ENCODE assay signal across 8 mouse cellular contexts in the genomic region with DNA sequence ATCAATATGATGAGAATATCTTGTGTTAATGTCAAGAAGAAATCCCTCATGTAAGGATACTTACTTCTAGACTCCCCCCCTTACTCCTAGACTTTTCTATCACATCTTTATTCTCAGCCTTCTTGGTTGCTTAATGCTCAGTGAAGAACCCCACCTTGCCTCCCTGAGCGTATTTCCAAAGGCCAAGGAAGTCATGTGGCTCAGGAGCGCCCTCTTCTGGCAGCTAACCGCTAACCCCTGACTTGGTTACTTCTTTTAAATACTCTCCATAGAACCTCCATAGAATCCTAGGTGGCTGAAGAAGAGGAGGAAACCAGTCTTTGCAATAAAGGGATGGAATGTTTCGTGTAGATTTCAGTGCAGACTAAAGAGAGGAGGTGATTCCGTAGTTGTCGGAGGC.
DNase-seq lines count a peak whose midpoint lies in the region; ATAC-seq and TF ChIP-seq lines count a peak whose summit lies in the region.
"Had no signal": no experiment of that assay in that cellular context is flagged by ENCODE, and none has a peak within 500 bp of the region (broad histone marks: within the 10 kb centered on the region; RNA-seq: fewer than 3 reads in every experiment).

No protein-coding gene starts in this region.

- no peak overlapping the region for H3K9ac ChIP-seq in MEL (ENCODE audit: control insufficient read depth, low read depth, low read length, poor library complexity, severe bottlenecking)
- H3K9ac ChIP-seq in hindbrain, embryonic 13.5 days = no peak overlapping the region
- H3K9ac ChIP-seq: limb, embryonic 12.5 days had no signal

- no peaks in the 10 kb centered on the region for H3K79me2 ChIP-seq in MEL (ENCODE audit: control insufficient read depth, insufficient read depth, low read length, poor library complexity)

- TF ChIP-seq RAD21 in MEL (IDR thresholded peaks at IDR 0.05; ENCODE audit: low read depth, low read length) = peak; percentile 93

- no peak for TF ChIP-seq POLR2A in MEL (IDR thresholded peaks at IDR 0.05; ENCODE audit: control insufficient read depth in 1 of 2, insufficient read depth in 1 of 2, low read depth in 1 of 2, low read length in 2 of 2, poor library complexity in 1 of 2)

- peaks cover 0 to 1% of the 10 kb centered on the region in 2 experiments; a peak in 1 of 4 replicates for H3K4me1 ChIP-seq in MEL (ENCODE audit: control insufficient read depth in 1 of 2, insufficient read depth in 2 of 2, low read length in 2 of 2)
- H3K4me1 ChIP-seq in forebrain, embryonic 10.5 days = peaks cover 11% of the 10 kb centered on the region
- H3K4me1 ChIP-seq in hindbrain, embryonic 13.5 days (replicated peaks) = 0 out of 2 replicates have a peak, but pooled peaks cover 2% of the 10 kb centered on the region

- ATAC-seq in hindbrain, embryonic 13.5 days (ENCODE audit: low FRiP score) = peak; percentile 39; the same call in 1 of the 2 replicates
- peak; percentile 79 for ATAC-seq in megakaryocyte, adult 5-6 weeks (ENCODE audit: poor library complexity, severe bottlenecking)

- H3K27me3 ChIP-seq in MEL (ENCODE audit: control insufficient read depth in 1 of 2, insufficient read depth in 2 of 2, low read length in 2 of 2) = no peaks in the 10 kb centered on the region
- H3K27me3 ChIP-seq in forebrain, embryonic 10.5 days (ENCODE audit: poor library complexity, severe bottlenecking) = no peaks in the 10 kb centered on the region
- no peaks in the 10 kb centered on the region for H3K27me3 ChIP-seq in hindbrain, embryonic 13.5 days
- H3K27me3 ChIP-seq: limb, embryonic 12.5 days had no signal

- TF ChIP-seq CTCF in MEL (IDR thresholded peaks at IDR 0.05 in 2 of 3, conservative IDR thresholded peaks at IDR 0.05 in 1 of 3; ENCODE audit: control insufficient read depth in 1 of 3, insufficient read depth in 1 of 3, low read depth in 2 of 3, low read length in 3 of 3, poor library complexity in 1 of 3, severe bottlenecking in 1 of 3) = peak; percentile 79 to 96 (median 94)

- DNase-seq in MEL (ENCODE audit: low read depth, low spot score) = peak; percentile 86
- peak; percentile 91 for DNase-seq in brain, adult 2 months (ENCODE audit: low read depth, low spot score)
- peak; percentile 75 for DNase-seq in forebrain, embryonic 10.5 days (ENCODE audit: extremely low spot score, low spot score)
- peak; percentile 26 for DNase-seq in layer of hippocampus, adult 9-11 months
- peak; percentile 36 for DNase-seq in right cerebral cortex, postnatal 25 days

- no peak overlapping the region for H3K27ac ChIP-seq in MEL (ENCODE audit: control insufficient read depth, low read depth, low read length)
- no peak overlapping the region for H3K27ac ChIP-seq in forebrain, embryonic 10.5 days
- H3K27ac ChIP-seq in hindbrain, embryonic 13.5 days = no peak overlapping the region
- H3K27ac ChIP-seq: limb, embryonic 12.5 days had no signal

- WGBS in forebrain, embryonic 10.5 days = 28% methylated on average over 6 of the region's 6 CpGs
- 31% methylated on average over 6 of the region's 6 CpGs for WGBS in hindbrain, embryonic 13.5 days

- no peak overlapping the region for H3K4me3 ChIP-seq in MEL (ENCODE audit: control insufficient read depth in 1 of 2, insufficient read depth in 1 of 2, low read depth in 2 of 2, low read length in 2 of 2)
- H3K4me3 ChIP-seq in forebrain, embryonic 10.5 days = no peak overlapping the region
- H3K4me3 ChIP-seq in hindbrain, embryonic 13.5 days = no peak overlapping the region
- H3K4me3 ChIP-seq: limb, embryonic 12.5 days had no signal

- H3K4me2 ChIP-seq in hindbrain, embryonic 13.5 days = no peak overlapping the region
- H3K4me2 ChIP-seq: limb, embryonic 12.5 days had no signal

- TF ChIP-seq EP300 in MEL (IDR thresholded peaks at IDR 0.05; ENCODE audit: low read depth in 1 of 2, low read length in 2 of 2) = no peak

- no peaks in the 10 kb centered on the region for H3K9me3 ChIP-seq in MEL (replicated peaks; ENCODE audit: insufficient read depth, low read length)
- no peaks in the 10 kb centered on the region for H3K9me3 ChIP-seq in forebrain, embryonic 10.5 days
- no peaks in the 10 kb centered on the region for H3K9me3 ChIP-seq in hindbrain, embryonic 13.5 days
- H3K9me3 ChIP-seq: limb, embryonic 12.5 days had no signal

- no peaks in the 10 kb centered on the region for H3K36me3 ChIP-seq in MEL (ENCODE audit: control insufficient read depth in 1 of 2, insufficient read depth in 2 of 2, low read length in 2 of 2)
- H3K36me3 ChIP-seq in forebrain, embryonic 10.5 days (replicated peaks) = peaks cover 7% of the 10 kb centered on the region; the same call in 1 of the 2 replicates
- H3K36me3 ChIP-seq in hindbrain, embryonic 13.5 days = no peaks in the 10 kb centered on the region

TF ChIP-seq in MEL, 35 proteins besides CTCF, POLR2A, EP300 and RAD21:
- TF ChIP-seq MXI1 (IDR thresholded peaks at IDR 0.05; ENCODE audit: low read depth, low read length) (no peak), JUND (IDR thresholded peaks at IDR 0.05; ENCODE audit: low read depth, low read length) (0 out of 2 replicates have a peak, but pooled peaks have one; percentile 7), TBP (IDR thresholded peaks at IDR 0.05; ENCODE audit: low read depth, low read length) (no peak), MAZ (IDR thresholded peaks at IDR 0.05; ENCODE audit: low read depth, low read length) (no peak), HCFC1 (IDR thresholded peaks at IDR 0.05; ENCODE audit: low read depth, low read length) (no peak), GATA1 (IDR thresholded peaks at IDR 0.05; ENCODE audit: low read depth, low read length) (no peak), ZMIZ1 (IDR thresholded peaks at IDR 0.05; ENCODE audit: low read depth, low read length) (no peak), ZNF384 (IDR thresholded peaks at IDR 0.05; ENCODE audit: low read depth, low read length) (0 out of 2 replicates have a peak, but pooled peaks have one; percentile 15), KAT2A (conservative IDR thresholded peaks at IDR 0.05; ENCODE audit: low read depth, low read length) (no peak), ZC3H11A (IDR thresholded peaks at IDR 0.05; ENCODE audit: low read depth, low read length) (peak; percentile 96), ZKSCAN1 (IDR thresholded peaks at IDR 0.05; ENCODE audit: low read depth, low read length) (no peak), NRF1 (IDR thresholded peaks at IDR 0.05; ENCODE audit: insufficient read depth, low read depth, low read length, poor library complexity, severe bottlenecking) (no peak), POLR2AphosphoS2 (IDR thresholded peaks at IDR 0.05; ENCODE audit: low read length) (no peak), MAFK (IDR thresholded peaks at IDR 0.05; ENCODE audit: borderline replicate concordance, low read depth, low read length) (no peak), RCOR1 (IDR thresholded peaks at IDR 0.05; ENCODE audit: low read depth, low read length) (no peak), SIN3A (IDR thresholded peaks at IDR 0.05; ENCODE audit: low read length) (no peak), BHLHE40 (IDR thresholded peaks at IDR 0.05; ENCODE audit: borderline replicate concordance, low read depth, low read length) (0 out of 2 replicates have a peak, but pooled peaks have one; percentile 21), NELFE (IDR thresholded peaks at IDR 0.05; ENCODE audit: low read depth, low read length) (no peak), TAL1 (IDR thresholded peaks at IDR 0.05; ENCODE audit: low read length) (no peak), ETS1 (IDR thresholded peaks at IDR 0.05; ENCODE audit: low read depth, low read length) (no peak), CHD2 (IDR thresholded peaks at IDR 0.05; ENCODE audit: low read length) (no peak), MAX (IDR thresholded peaks at IDR 0.05; ENCODE audit: low read length) (no peak), TCF12 (IDR thresholded peaks at IDR 0.05; ENCODE audit: low read depth, low read length) (no peak), GABPA (IDR thresholded peaks at IDR 0.05; ENCODE audit: low read depth, low read length) (no peak), MYB (IDR thresholded peaks at IDR 0.05; ENCODE audit: low read depth, low read length) (no peak), SMC3 (IDR thresholded peaks at IDR 0.05; ENCODE audit: low read depth, low read length) (peak; percentile 98), CHD1 (IDR thresholded peaks at IDR 0.05; ENCODE audit: low read depth, low read length) (no peak), USF1 (IDR thresholded peaks at IDR 0.05; ENCODE audit: low read depth, low read length) (no peak)
TF ChIP-seq in MEL: peak in this region for 5.

Comparison
In these comparisons a context has a peak if more than half of its experiments do, and no peak if none do; other contexts are left out.
1. DNase-seq: peak in every context shown above with its lines; median percentile 91 in brain, adult 2 months; 86 in MEL; 75 in forebrain, embryonic 10.5 days; 36 in right cerebral cortex, postnatal 25 days; 26 in layer of hippocampus, adult 9-11 months.